Mouse (Mus musculus) spleen, postnatal 36 days (tissue): Measurements from ENCODE around the gene Hist1h2ap.
"Not testable (repeated sequence)": the region's sequence is repeated elsewhere in the genome, so short reads cannot be mapped to it uniquely, and the experiment has no call there.

Experiments
- DNase-seq, 2 experiments: peaks; one replicate each; pipeline ENCODE4 v3.0.0; 2022; ENCODE audit warnings: low spot score in 2 of 2, mixed read lengths in 1 of 2

The Hist1h2ap gene

DNA sequence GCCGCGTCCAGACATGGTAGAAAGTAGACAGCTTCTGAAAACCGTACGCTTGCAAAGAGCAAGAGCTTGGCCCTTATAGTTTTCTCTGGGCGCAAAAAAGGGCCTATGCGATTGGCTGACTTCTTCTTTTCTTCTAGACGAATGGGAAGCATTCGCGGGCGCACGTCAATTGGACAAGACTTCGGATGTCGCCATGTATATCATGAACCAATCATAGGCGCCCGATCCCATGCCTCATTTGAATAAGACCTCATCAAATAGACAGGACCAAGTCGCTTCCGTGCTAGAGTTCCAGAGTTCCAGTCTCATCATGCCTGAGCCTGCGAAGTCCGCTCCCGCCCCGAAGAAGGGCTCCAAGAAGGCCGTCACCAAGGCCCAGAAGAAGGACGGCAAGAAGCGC lies at the start of gene Hist1h2ap, which contains the start of gene Hist1h2br:
Gene Hist1h2ap (minus strand): TSS at position 47 of the 400 bp plus-strand sequence.
Gene Hist1h2br (plus strand): TSS at position 283 of the 400 bp plus-strand sequence.
- DNase-seq: not testable (repeated sequence)

DNA sequence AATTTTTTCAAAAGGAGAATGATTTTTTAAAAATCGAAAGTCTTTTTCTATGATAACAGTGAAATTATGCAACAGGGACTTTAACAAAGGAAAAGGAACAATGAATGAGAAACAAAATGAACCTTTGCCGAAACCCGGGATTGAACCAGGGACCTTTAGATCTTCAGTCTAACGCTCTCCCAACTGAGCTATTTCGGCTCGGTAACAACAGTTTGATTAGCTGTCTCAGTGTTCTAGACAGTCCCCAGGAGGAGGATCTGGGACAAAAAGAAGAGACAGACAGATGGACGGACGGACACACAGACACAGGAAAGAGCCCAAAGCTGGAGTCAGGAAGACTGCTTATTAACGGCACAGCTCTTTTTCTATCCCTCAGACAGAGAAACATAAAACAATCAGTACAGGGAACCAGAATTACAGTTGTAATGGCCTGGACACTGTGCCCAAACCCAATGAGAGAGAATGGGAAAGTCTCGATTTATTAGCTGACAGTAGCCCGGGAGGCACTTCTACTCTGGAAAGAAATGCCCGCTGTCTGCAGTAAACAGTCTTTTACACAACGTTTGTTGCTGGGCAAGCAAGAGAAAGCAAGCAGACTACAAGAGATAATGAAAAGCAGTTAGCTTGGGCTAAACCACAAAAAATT lies 49.6 kb upstream of the Hist1h2ap start:
- peak in 1 of 2 experiments; percentile 1 for DNase-seq

DNA sequence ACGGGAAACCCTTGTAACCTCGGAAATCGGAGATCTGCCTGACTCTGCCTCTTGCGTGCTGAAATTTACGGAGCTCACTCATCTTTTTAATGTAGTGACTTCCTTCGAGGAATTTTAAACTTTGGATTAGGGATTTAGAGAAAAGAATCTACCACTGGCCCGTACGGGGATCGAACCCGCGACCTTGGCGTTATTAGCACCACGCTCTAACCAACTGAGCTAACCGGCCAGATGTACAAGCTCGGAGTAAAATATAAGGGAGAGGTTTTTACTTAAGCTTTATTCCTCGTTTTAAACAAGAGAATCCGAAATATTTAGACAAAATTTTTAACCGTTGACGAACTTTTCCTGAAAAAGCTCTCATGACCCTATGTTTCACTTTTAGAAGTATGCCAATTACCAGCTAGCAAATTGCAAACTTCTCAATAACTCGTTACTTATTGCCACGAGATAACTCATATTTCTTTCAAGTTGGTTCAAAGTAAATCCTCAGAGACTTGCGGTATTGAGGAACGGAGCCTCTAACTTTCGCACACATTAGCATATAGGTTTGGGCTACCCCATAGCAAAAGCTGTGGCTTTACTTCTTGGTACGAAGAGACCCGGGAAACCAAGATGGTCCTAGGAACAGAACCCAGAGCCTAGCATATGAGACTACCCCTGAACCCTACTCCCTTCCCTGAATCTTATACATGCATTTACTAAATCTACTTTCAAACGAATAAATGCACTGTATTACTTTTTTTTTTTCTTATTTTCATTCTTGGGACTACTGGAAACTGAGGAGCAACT lies 48.8 kb upstream of the Hist1h2ap start:
- DNase-seq: peak; percentile 3 to 13

DNA sequence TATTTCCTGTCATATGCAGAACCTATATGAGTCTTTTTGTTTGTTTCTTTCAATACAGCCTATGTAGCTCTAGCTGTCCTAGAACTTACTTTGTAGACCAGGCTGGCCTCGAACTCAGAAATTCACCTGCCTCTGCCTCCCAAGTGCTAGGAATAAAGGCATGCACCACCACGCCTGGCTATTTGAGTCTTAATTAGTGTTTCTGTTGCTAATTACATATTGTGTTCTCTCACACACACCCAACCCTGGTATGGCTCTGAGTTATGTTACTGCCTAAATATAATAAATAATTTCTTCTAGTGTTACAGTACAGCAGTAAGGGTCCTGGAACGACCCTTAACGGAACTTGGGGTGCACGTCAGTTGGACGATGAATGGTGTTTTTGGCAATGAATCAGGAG lies 47.4 kb upstream of the Hist1h2ap start:
- no peak for DNase-seq

DNA sequence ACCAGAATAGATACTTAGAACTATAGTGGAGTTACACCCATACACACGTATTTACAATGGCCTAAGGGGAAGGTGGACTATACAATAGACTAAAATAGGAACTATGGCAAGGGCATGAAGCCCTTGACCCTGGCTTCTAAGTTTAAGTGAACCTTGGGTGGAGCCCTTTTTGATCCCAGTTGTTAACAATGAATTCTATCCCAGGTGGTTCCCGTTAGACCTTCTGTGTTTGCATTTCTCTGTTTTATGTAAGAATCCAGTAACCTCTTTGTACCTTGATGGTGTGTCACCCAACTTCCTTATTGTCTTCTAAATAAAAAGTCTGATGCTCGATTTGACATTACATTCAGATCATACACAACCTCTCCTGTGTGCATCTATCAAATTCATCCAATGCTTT lies 32.2 kb upstream of the Hist1h2ap start:
- DNase-seq: not testable (repeated sequence)

- no peak for DNase-seq
Observed at GRCm38 (mm10) chr13:21861608-21862007, 28.3 kb upstream of the Hist1h2ap start.

DNA sequence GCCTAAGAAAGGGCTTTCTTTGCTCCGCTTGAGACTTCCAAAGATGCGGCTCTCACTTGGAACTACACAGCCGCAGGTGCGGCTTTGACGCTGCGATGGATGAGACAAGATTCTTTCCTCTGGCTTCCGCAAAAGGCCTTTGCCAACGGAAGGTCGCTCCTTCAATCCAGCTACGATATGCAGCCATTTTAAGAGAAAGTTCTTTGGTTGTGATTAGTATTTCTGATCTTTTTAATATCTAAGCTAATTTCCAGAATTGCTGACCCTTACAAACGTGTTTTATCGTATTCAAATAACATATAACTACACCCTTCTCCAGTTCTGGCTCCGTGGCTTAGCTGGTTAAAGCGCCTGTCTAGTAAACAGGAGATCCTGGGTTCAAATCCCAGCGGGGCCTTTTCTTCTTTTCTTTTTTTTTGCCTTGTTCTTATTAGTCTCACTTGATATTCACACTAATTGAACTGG lies 22.4 kb upstream of the Hist1h2ap start:
- DNase-seq: peak; percentile 15 to 32

GRCm38 (mm10) chr13:21855146-21855545 lies 21.8 kb upstream of the Hist1h2ap start:
- DNase-seq: peak; percentile 64 to 69

DNA sequence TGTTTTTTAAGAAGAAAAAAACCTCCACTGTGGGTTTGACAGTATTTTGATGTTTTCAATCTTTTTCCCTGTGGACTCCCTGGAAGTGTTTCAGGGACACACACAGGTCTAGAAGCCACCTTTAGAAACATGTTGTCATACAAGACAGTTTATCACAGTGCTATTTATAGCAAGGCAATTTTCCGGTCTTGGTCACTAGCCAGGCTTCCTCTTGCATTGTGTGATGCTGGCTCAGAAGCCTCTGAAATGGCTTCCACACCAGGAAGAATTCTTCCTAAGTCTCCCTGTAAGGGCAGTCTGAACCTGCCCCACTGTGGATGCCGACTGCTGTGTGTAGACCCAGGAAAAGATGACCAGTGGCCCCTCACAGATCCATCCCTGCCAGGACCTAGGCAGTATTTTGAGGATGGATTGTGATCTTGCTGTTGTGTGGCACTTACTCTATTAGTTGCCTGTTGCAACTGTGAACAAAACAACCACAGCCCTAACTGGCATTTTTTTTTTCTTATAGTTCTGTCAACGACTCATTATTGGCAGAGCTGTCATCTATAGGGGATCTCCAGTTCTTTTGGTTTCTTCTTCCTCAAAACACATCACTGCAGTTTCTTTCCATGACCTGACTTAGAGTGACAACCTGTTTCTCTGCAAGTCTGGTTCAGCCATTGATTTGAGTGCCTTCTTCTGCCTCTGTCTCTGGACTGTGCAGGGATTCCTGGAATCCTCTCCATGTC lies 19.1 kb upstream of the Hist1h2ap start:
- DNase-seq: no peak

GRCm38 (mm10) chr13:21850696-21851095 lies 17.4 kb upstream of the Hist1h2ap start:
- DNase-seq: not testable (repeated sequence)

DNA sequence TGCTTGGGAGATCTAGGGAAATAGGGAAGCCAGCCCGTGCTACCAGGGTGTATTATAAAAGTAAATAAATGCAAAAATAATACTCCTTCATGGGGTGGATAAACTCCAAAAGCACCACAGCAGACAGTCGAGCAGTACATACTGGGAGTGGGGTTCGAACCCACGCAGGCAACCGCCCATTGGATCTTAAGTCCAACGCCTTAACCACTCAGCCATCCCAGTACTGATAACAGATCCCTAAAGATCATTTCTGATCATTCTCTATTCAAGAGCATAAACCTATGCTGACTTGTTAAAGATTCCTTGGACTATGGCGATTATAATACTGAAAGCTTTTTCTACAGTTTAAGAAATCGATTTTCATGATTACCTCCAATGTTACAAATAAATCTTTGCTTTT lies 14.6 kb upstream of the Hist1h2ap start:
- DNase-seq: no peak

- DNase-seq: not testable (repeated sequence)
Observed at GRCm38 (mm10) chr13:21846356-21846755, 13.0 kb upstream of the Hist1h2ap start.

DNA sequence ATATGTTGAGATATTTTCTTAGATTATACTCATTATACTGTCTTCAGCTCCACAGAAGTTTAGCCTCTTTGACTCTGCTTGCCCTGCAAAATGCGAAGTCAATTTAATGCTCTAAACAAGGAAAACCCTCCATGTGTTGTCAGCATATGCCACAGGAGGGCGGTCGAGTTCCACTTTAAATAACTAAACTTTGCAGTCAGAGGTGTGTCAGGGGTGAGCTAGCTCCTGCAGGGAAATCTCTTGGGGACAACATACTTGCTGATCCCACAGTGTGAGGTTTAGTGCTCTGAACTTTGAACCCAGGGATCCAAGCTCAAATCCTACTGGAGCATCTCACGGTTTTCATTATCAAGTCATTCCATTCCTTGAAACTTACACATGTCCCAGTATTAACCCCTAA lies 7.2 kb upstream of the Hist1h2ap start:
- not testable (repeated sequence) for DNase-seq

GRCm38 (mm10) chr13:21831418-21832394 lies 1.6 kb downstream of the Hist1h2ap start, which contains the start of gene Hist1h4n:
TSS of gene Hist1h4n (minus strand) at chr13:21832196.
- peak; percentile 60 to 63 for DNase-seq

- no peak for DNase-seq
Observed at GRCm38 (mm10) chr13:21830344-21830743, 3.0 kb downstream of the Hist1h2ap start.

DNA sequence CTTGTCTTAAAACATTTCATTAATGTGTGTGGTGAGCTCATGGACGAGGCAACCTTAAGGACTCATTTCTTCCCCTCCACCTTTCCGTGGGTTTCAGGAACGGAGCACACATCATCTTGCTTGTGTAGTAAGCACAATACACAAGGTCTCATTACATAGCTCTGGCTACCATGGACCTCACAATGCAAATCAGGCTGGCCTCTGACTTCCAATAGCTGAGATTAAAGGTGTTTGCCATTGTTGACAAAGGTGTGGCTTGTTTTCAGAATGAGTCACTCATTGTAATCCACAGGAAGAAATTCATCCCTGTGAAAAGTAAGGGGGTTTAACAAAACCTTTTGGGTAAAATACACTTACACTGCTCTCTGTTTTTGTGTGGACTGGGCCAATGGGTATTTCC lies 4.8 kb downstream of the Hist1h2ap start:
- no peak for DNase-seq

- not testable (repeated sequence) for DNase-seq
Observed at GRCm38 (mm10) chr13:21820082-21820890, 13.0 kb downstream of the Hist1h2ap start.

- not testable (repeated sequence) for DNase-seq
Observed at GRCm38 (mm10) chr13:21812092-21812491, 21.2 kb downstream of the Hist1h2ap start.

- peak; percentile 67 to 72 for DNase-seq
Observed at GRCm38 (mm10) chr13:21811539-21811938, 21.8 kb downstream of the Hist1h2ap start, which contains the start of gene Hist1h4m. TSS of gene Hist1h4m (plus strand) at chr13:21811746.

DNA sequence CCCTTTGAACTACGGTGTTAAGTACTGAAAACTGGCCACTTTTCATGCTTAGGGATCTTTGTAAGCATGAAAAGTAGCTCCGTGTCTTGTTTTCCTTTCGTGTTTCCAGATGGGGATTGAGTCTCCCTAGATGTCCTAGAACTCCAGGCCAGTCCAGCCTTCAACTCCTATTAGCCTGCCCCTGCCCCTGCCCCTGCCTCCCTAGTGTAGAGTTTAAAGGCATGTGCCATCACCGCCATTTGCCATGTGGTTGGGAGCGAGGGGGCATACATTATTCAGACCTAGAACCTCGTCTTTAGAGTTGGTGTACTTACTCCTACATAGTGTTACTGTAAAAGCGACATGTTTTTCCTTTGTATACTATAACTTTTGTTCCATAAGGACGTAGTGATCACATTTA lies 22.2 kb downstream of the Hist1h2ap start:
- not testable (repeated sequence) for DNase-seq
